Mouse (Mus musculus) G1E-ER4 (cell line): Measurements from ENCODE around the gene Fam118b. TPM values are rescaled to one million over a fixed set of nuclear protein-coding genes. Genes with fewer than 3 reads are reported as not detected.

Experiments
- GATA1 ChIP-seq: IDR thresholded peaks from one replicate; pipeline ENCODE4 v1.8.0; 2012; ENCODE audit warnings: low read length, inconsistent platforms
- polyA plus RNA-seq: library from polyadenylated mRNA; stranded (reverse); fragments of >175 nt; gene quantifications from 2 replicates; pipeline ENCODE4 v1.2.3, GENCODE M21; 2012

The Fam118b gene
- polyA plus RNA-seq: 2.3 and 3.0 TPM in 2 replicates

DNA sequence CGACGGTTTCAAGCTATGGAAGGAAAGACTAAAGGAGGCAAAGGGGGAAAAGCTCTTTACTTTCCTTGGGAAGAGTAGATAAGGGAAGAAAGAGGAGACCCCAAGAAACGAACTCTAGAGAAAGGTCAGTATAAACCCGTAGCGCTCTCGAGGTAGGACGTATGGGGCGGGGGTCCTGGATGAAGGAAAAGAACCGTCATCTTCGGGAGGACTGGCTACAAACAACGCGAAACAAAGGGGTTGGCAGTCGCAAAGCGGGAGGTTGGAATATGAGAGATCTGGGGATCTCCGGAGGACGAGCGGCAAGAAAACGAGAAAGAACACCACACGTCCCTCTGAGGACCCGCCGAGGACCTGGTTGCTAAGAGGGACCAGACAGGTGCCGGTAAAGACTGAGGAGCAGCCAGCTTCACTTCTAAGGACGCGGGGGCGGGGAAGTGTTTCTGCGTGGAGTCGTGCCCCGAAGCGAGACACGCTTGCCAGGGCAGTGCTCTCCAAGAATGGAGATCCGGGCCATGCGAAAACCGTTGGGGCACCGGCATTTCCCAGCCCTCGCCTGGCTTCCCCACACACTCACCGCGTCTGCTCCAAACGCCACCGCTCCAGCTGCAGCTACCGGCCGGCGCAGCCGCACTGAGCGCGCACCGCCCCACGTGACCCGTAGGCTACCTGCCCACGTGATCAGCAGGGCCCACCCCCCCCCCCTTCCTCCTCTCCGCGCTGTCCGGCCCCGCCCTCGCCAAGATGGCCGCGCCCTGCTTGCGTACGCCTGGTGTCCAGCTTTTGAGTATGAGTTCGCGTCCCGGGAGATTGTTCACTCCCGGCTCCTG lies at the start of gene Fam118b, which contains the start of gene Rpusd4:
Gene Fam118b (minus strand): TSS at position 660 of the 830 bp plus-strand sequence.
Gene Rpusd4 (plus strand): TSS at position 720 of the 830 bp plus-strand sequence.
- no peak for TF ChIP-seq GATA1

DNA sequence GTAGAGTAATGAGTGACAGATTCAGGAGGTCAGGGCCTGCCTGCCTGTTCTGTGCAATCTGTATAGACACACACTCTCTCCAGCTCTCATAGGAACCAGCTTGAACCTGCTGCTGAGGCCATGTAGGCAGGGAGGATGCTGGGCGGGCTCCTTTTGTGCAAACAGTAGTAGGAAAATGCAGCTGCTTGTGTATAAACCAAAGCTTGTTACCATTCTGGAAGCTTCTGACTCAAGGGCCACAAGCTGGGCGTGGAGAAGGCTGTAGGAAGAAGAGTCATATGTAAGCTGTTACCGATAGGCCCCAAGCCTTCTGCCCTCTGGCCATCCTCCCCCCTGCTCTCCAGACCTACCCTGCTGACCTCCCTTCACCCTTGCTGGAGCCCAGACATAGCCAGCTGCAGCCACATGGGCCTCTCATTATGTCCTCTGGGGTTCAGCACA lies 49.2 kb upstream of the Fam118b start:
- no peak for TF ChIP-seq GATA1

DNA sequence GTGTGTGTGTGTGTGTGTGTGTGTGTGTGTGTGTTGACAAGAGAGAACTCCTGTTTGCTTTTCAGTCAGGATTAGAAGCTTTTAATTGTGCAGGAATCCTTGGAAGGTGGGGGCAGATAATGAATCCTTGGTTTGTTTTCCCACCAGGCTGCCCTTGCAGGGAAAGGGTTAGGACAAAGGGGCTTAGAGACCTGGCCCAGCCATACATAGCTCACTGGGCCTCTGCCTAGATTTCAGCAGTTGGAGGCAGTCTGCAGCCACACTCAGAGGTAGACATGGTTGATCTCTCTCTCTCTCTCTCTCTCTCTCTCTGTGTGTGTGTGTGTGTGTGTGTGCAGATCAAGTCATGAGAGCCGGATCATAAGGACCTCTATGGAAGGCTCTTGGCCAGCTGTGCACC lies 46.6 kb upstream of the Fam118b start:
- TF ChIP-seq GATA1: no peak

DNA sequence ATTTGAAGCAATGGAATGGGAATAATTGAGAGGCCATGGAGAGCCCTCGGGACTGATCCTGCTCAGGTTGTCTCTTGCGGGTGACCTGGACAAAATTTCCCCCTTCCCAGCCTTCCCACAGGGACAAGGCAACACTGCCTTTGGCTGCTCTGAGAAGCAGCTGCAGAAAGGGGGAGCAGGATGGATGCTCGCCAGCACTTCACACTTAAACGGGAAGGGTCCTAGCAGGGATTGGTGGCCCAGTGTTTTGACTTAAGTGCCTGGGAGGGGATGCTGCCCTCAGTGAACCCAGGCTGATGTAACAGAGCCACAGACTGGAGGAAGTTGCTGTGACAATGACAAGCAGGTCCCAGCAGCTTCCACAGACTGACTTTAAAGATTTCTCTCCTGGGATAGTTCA lies 46.0 kb upstream of the Fam118b start:
- TF ChIP-seq GATA1: no peak

DNA sequence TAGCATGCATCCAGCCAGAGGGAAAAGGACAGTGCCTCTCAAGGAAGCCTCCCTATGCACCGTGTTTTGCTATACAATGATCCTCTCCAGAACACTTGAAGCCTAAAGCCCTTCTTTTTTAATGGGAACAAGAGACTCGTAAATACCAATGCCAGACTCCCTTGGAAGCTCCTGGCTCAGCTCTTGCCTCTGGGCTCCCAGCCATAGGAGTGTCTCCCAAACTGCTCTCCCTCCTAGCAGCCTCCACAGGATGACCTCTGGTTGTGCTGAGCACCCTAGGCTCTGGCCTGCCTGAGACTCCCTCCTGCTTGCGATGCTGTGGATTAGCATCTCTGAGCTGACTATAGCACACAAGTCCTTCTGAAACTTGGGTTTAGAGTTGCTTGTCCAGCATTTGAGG lies 44.9 kb upstream of the Fam118b start:
- TF ChIP-seq GATA1: no peak

DNA sequence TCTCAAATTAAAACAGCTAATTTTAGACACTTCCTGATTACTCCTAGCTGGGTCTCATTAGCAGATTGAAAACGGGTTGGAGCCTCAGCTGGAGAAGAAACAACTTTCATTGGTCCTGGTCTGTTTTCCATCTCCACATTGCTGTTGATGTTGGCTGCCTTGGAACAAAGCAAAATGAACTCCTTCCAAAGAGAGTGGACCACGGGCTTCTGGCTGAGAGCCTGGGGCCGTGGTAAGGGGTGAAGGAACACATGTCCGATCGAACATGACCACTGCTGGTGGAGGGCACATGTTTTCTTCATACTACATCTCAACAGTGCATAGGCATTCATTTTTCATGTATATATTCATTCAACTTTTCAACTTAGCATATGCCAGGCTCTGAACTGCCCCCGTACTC lies 42.8 kb upstream of the Fam118b start:
- TF ChIP-seq GATA1: no peak

DNA sequence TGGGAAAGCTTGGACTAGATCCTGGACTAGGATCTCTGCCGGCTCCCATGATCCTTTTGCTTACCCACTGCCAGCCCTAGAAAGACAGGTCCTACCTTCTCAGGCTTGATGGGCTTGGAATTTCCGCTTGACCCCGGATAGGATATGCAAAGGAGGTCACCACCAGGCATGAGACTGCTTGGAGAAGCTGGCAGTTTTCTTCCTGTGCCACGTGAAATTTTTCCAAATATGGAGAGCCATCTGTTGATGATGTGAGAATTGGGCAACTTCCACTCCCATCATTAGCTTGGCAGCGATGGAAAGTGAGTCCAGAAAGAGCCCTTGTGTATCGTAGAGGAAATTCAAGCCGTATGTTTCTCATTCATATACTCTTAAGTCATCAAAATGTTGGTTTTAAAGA lies 39.9 kb upstream of the Fam118b start:
- no peak for TF ChIP-seq GATA1

DNA sequence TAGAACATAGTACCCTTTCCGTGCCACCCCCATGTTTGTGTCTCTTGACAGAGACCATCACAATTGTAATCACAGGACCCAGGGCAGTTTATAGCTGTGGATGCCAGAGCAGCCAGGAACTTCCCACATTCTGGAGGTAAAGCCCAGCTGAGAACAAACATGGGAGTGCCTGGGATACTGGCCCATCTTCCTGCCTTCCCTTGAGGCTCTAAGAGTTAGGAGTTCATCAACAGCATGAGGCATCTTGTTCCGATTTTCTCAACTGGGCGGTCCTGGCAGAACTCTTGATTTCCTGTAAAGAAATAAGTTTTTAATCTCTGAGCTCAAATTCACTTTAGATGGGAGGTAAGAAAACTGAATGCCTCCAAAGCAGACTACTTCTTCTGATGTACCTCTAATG lies 34.6 kb upstream of the Fam118b start:
- no peak for TF ChIP-seq GATA1

DNA sequence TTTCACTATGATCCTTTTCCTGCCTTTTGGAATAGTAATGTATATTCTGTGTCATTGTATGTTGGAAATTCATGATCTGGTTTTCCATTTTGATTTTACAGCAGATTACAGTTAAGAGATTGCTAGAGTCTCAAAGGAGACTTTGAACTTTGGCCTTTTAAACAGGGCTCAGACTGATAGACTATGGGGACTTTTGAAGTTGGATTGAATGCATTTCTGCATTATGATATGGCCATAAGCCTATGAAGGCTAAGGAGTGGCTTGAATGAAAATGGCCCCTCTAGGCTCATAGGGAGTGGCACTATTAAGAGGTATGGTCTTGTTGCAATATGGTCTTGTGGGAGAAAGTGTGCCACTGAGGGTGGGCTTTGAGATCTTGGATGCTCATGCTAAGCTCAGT lies 30.2 kb upstream of the Fam118b start:
- no peak for TF ChIP-seq GATA1

DNA sequence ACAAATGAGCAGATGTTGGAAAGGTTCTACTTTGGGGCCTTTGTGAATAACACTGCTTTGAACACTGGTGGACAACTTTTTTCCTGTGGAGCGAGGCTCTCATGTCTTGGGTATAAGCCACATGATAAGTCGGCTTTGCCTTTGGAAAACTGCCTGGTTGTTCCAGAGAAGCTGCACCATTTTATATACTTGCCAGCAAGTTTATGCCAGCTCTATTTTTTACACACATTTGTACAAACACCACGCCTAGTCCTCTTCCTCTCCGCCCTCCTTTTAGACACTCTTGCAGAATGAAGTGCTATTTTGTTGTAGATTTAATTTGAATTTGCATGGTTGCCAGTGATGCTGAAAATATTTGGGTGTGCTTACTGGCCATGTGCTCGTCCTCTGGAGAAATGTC lies 25.9 kb upstream of the Fam118b start:
- TF ChIP-seq GATA1: no peak

DNA sequence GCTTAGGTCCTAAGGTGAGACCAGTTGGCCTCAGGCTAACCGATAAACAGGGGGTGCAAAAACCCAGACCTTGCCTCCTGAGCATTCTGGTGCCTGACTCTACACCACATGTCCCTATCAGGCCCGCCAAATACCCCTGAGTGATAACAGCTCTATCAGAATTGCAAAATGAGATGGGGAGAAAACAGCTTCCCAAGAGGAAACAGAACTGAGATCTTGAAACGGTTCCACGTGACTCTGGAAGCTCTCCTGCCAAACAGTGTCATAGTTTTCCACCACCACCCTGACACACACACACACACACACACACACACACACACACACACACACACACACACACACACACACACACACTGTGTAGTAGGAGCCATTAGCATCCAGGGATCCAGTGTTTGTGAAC lies 23.3 kb upstream of the Fam118b start:
- TF ChIP-seq GATA1: no peak

DNA sequence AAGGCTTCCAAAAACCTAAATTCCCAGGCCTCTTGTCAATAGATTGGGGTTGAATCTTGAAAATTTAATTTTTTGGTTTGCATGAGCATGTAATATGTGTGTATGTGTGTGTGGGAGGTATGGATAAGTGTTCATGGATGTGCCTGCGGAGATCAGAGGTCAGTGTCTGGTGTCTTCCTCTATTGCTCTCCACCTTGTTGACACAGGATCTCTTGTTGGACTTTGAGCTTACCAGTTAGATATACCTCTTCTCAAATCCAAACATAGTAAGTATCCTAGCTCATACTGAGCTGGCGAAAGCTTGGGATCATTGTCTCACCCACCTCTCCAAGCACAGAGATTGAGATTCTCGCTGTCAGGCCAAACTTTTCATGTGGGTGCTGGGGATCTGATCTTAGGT lies 22.8 kb upstream of the Fam118b start:
- no peak for TF ChIP-seq GATA1

DNA sequence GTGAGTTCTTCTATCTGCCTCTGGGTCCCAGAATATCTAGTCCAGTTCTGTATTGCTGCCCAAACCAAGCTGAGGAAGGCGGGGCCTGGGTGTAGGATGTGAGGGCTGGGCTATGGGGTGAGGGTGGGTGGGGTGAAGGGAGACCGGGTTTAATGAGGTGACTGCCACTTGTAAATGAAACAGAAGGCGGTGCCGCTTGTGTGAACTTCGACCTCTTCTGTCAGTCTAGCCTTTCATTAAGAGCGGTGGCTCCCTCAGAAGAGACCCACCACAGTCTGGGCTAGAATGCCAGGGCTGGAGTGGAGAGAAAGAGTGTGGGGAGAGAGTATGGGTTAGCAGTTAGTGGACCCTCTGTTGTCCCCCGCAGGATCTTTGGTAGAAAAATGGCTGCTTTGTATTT lies 22.4 kb upstream of the Fam118b start:
- no peak for TF ChIP-seq GATA1

DNA sequence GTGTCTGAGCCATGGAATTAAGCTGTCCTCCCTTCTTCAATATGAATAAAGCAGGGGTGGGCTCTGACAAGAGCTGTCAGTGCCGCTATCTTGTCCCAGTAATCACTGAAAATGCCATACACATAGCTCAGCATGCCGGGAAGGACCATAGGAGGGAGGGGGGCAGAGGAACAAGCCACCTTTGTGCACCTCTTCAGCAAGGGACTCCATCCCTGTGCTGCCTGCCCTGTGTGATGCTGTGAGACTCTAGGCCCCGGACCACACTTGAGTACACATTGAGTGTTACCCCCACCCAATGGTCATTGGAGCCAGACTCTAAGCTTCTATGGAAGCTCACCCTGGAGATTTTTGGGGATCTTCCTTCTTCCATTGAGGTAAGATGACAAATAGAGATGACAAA lies 18.7 kb upstream of the Fam118b start:
- no peak for TF ChIP-seq GATA1

DNA sequence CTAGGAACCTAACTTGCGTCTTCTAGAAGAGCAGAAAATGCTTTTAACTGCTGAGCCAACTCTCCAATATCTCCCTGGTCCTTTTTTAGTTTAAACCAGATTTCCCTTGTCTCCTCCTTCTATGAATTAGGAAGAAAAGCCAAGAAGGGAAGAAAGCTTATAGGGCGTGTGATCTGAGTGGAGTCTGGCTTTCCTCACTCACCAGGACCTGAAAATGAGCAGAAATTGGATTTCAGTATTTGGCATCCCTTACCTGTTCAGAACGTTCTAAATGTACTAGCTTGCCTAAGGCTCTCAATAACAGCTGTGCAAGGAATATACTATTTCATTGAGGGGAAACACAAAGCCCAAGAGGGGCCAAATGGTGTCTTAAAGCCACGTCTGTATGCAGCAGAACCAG lies 16.7 kb upstream of the Fam118b start:
- TF ChIP-seq GATA1: no peak

DNA sequence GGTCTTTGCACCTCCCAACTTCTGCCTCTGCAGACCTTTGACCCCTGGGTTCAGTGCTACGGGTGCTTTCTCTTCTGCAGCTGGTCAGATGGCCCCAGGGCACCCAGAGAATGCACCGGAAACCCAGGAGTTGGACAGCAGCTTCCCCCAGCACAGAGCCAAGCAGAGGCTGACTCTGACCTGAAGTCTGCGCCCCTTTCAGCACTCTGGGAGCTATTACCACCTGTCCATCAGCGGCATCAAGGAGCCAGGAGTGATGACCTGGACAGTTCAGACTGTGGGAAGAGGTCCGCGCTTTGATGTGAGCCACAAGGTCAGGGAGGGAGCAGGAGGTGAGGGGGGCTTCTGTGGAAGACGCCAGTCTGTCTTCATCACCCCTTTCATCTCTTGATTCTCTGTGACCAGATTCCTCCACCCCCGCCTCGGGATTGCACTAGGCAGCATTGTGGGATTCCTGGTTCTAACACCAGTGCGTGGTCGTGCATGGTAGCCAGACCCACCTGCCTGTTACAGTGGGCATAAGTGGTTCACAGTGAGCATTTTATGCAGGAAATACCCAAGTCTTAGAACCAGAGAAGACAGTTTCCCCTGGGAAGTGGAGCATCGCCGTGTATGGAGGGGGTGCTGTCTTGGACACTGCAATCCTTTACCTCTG lies 15.9 kb upstream of the Fam118b start:
- TF ChIP-seq GATA1: no peak

DNA sequence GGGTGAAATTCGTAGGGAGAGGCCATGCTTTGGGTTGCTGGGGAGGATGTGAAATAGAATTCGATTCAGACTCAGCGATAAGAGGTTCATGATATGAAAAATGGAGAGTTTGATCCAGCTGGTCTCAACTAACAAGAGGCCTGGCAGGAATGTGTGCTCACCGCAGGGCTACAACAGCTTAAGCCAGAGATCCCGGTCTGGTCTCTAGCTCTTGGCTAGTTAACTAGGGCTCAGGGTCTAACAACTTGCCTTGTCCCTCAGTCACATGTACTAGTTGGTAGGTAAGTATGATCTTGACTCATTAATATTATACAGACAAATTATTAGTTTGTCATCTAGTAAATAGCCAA lies 15.2 kb upstream of the Fam118b start:
- TF ChIP-seq GATA1: no peak
